Mouse (Mus musculus) induced T-regulatory cell, adult 2 months (primary cell): ENCODE measurements around the gene Olfr294.

ENCODE experiments used
- DNase-seq: peaks from one replicate; pipeline ENCODE4 v3.0.0-alpha.2; 2012; ENCODE audit warnings: low read depth

The Olfr294 gene

GRCm38 (mm10) chr7:86616543-86616942, at the start of gene Olfr294:
Gene Olfr294 (minus strand): TSS chr7:86616643.
- DNase-seq: no peak

GRCm38 (mm10) chr7:86648761-86649160, 32.3 kb upstream of the Olfr294 start, which contains the start of gene Olfr293:
Gene Olfr293 (plus strand): TSS chr7:86649061.
- no peak for DNase-seq

GRCm38 (mm10) chr7:86583562-86583961, 32.9 kb downstream of the Olfr294 start, which contains the start of gene Olfr295:
Gene Olfr295 (plus strand): TSS chr7:86583862.
- DNase-seq: no peak
